Mouse (Mus musculus) cerebellum, adult 9-10 months (tissue): ENCODE results near the gene Gm13090.

ENCODE experiments used
- DNase-seq: peaks from one replicate; pipeline ENCODE4 v3.0.0; 2022

The Gm13090 gene

GRCm38 (mm10) chr4:151089270-151089669, at the start of gene Gm13090:
TSS of gene Gm13090 (plus strand) at chr4:151089570.
- DNase-seq, result no peak

- no peak for DNase-seq
Measured at GRCm38 (mm10) chr4:151041506-151041905, 47.9 kb upstream of the Gm13090 start.

GRCm38 (mm10) chr4:151043281-151043680, 46.1 kb upstream of the Gm13090 start:
- DNase-seq, result peak; percentile 63

GRCm38 (mm10) chr4:151044037-151044943, 45.1 kb upstream of the Gm13090 start, which contains the start of gene Per3:
TSS of gene Per3 (minus strand) at chr4:151044665.
- DNase-seq, result peak; percentile 99

- DNase-seq, result peak; percentile 79
Measured at GRCm38 (mm10) chr4:151044944-151045570, 44.3 kb upstream of the Gm13090 start.

- peak; percentile 52 for DNase-seq
Measured at GRCm38 (mm10) chr4:151046524-151046923, 42.8 kb upstream of the Gm13090 start.

- no peak for DNase-seq
Measured at GRCm38 (mm10) chr4:151051162-151051561, 38.2 kb upstream of the Gm13090 start.

- DNase-seq, result peak; percentile 98
Measured at GRCm38 (mm10) chr4:151057347-151058321, 31.7 kb upstream of the Gm13090 start, which contains the start of gene Vamp3. TSS of gene Vamp3 (minus strand) at chr4:151057963.

- peak; percentile 58 for DNase-seq
Measured at GRCm38 (mm10) chr4:151058634-151059033, 30.7 kb upstream of the Gm13090 start.

- no peak for DNase-seq
Measured at GRCm38 (mm10) chr4:151059566-151059965, 29.8 kb upstream of the Gm13090 start.

- no peak for DNase-seq
Measured at GRCm38 (mm10) chr4:151068751-151069150, 20.6 kb upstream of the Gm13090 start.

- DNase-seq, result no peak
Measured at GRCm38 (mm10) chr4:151070962-151071361, 18.4 kb upstream of the Gm13090 start.

GRCm38 (mm10) chr4:151073108-151073744, 16.1 kb upstream of the Gm13090 start:
- peak; percentile 92 for DNase-seq

- DNase-seq, result no peak
Measured at GRCm38 (mm10) chr4:151074817-151075216, 14.6 kb upstream of the Gm13090 start.

- no peak for DNase-seq
Measured at GRCm38 (mm10) chr4:151081355-151081754, 8.0 kb upstream of the Gm13090 start.

- DNase-seq, result no peak
Measured at GRCm38 (mm10) chr4:151081977-151082376, 7.4 kb upstream of the Gm13090 start.

- no peak for DNase-seq
Measured at GRCm38 (mm10) chr4:151083027-151083426, 6.3 kb upstream of the Gm13090 start.

- no peak for DNase-seq
Measured at GRCm38 (mm10) chr4:151087358-151087757, 2.0 kb upstream of the Gm13090 start.

- peak; percentile 93 for DNase-seq
Measured at GRCm38 (mm10) chr4:151088819-151089218, 551 bp upstream of the Gm13090 start.

- DNase-seq, result peak; percentile 75
Measured at GRCm38 (mm10) chr4:151095207-151095606, 5.8 kb downstream of the Gm13090 start.

GRCm38 (mm10) chr4:151096334-151097103, 7.1 kb downstream of the Gm13090 start:
- DNase-seq, result peak; percentile 62
